In the genomic region with DNA sequence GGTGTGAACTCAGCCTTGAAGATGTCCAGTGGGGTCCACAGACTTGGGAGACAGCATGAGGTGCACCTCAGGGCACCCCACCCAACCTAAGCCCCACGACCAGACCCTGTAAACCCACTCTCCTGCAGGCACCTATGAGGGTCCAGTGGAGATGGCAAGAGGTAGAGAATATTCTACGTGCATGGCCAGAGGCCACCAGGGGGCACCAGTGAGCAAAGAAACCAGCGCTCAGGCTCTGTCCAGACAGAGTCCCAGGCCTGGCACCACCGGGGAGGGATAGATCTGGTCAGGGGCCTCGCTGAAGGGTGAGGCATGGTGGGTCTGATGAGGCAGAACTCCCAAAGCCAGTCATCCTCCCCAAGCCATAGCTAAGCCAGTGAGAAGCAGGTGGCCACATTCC, we compare ENCODE assay signal across 8 mouse cellular contexts. TPM values are rescaled to one million over a fixed set of nuclear protein-coding genes. Genes with fewer than 3 reads are reported as not detected.
A peak's percentile ranks its signal among the peaks of the same experiment; 100 is the strongest.
DNase-seq lines count a peak whose midpoint lies in the region; ATAC-seq lines count a peak whose summit lies in the region.

No protein-coding gene starts in this region.

- no peak overlapping the region for H3K4me3 ChIP-seq in forebrain, embryonic 13.5 days
- no peak overlapping the region for H3K4me3 ChIP-seq in hindbrain, embryonic 10.5 days

- no peaks in the 10 kb centered on the region for H3K27me3 ChIP-seq in forebrain, embryonic 13.5 days
- no peaks in the 10 kb centered on the region for H3K27me3 ChIP-seq in hindbrain, embryonic 10.5 days (ENCODE audit: insufficient read depth, poor library complexity, severe bottlenecking)

- no peaks in the 10 kb centered on the region for H3K9me3 ChIP-seq in forebrain, embryonic 13.5 days (replicated peaks)
- no peaks in the 10 kb centered on the region for H3K9me3 ChIP-seq in hindbrain, embryonic 10.5 days

- DNase-seq in Muller cell, postnatal 12 days (ENCODE audit: inconsistent ontology term) = peak; percentile 81
- DNase-seq in cerebellum, adult 11 months = peak; percentile 75
- peak; percentile 87 for DNase-seq in hindbrain, embryonic 10.5 days (ENCODE audit: low spot score)
- peak; percentile 65 to 74 for DNase-seq in layer of hippocampus, postnatal 36 days
- DNase-seq in right cerebral cortex, postnatal 14 days = peak; percentile 85

- WGBS in forebrain, embryonic 13.5 days = 12% methylated on average over 5 of the region's 5 CpGs
- 17% methylated on average over 5 of the region's 5 CpGs for WGBS in hindbrain, embryonic 10.5 days

- ATAC-seq in forebrain, embryonic 13.5 days = peak; percentile 73
- ATAC-seq in megakaryocyte, adult 5-6 weeks (ENCODE audit: poor library complexity, severe bottlenecking) = peak; percentile 77
- ATAC-seq in activated CD4-positive, CD25-positive, alpha-beta regulatory T cell, adult 4 months = no peak

- H3K4me1 ChIP-seq in forebrain, embryonic 13.5 days = peaks cover 12% of the 10 kb centered on the region; the same call in 1 of the 2 replicates
- peaks cover 64% of the 10 kb centered on the region for H3K4me1 ChIP-seq in hindbrain, embryonic 10.5 days (replicated peaks)

- H3K9ac ChIP-seq in forebrain, embryonic 13.5 days = no peak overlapping the region

- H3K36me3 ChIP-seq in forebrain, embryonic 13.5 days (ENCODE audit: poor library complexity, severe bottlenecking) = peaks cover 55% of the 10 kb centered on the region
- H3K36me3 ChIP-seq in hindbrain, embryonic 10.5 days = peaks cover 76% of the 10 kb centered on the region

- no peak overlapping the region for H3K4me2 ChIP-seq in forebrain, embryonic 13.5 days

- no peak overlapping the region for H3K27ac ChIP-seq in forebrain, embryonic 13.5 days
- peak overlapping the region; percentile 62 for H3K27ac ChIP-seq in hindbrain, embryonic 10.5 days

RNA-seq across cellular contexts. Expression of a gene that starts 27.3 kb away (rescaled TPM):
- 4.5 and 5.3 TPM in 2 replicates for polyA plus RNA-seq in forebrain, embryonic 13.5 days (2015; fragmentation: Nextera tagmentation; extraction: Ambion mirVana)
- 2.9 and 3.3 TPM in 2 replicates for polyA plus RNA-seq in hindbrain, embryonic 10.5 days (2016; fragmentation: Nextera tagmentation; extraction: Ambion mirVana)
- total RNA-seq in layer of hippocampus, postnatal 36 days (2021) = 10 to 100 TPM; 26.9 to 31.2 TPM
- 53.3 and 61.4 TPM in 2 replicates for total RNA-seq in megakaryocyte, adult 5-6 weeks (2015)
- total RNA-seq in megakaryocyte, adult 5-6 weeks (2017) = 8.3 and 14.5 TPM in 2 replicates
- polyA plus RNA-seq in activated CD4-positive, CD25-positive, alpha-beta regulatory T cell, adult 4 months (2017; shearing (Covaris generic)) = 1 to 10 TPM; 4.7 to 6.6 TPM

RNA-seq across cellular contexts. Expression of a gene that starts 27.5 kb away (rescaled TPM):
- polyA plus RNA-seq in forebrain, embryonic 13.5 days (2015; fragmentation: Nextera tagmentation; extraction: Ambion mirVana) = 90.0 and 91.6 TPM in 2 replicates
- 76.9 and 82.1 TPM in 2 replicates for polyA plus RNA-seq in hindbrain, embryonic 10.5 days (2016; fragmentation: Nextera tagmentation; extraction: Ambion mirVana)
- total RNA-seq in layer of hippocampus, postnatal 36 days (2021) = 100 to 1,000 TPM; 136 to 150 TPM
- 58.4 and 60.3 TPM in 2 replicates for total RNA-seq in megakaryocyte, adult 5-6 weeks (2015)
- total RNA-seq in megakaryocyte, adult 5-6 weeks (2017) = 109 and 112 TPM in 2 replicates
- 10 to 100 TPM; 28.1 to 29.3 TPM for polyA plus RNA-seq in activated CD4-positive, CD25-positive, alpha-beta regulatory T cell, adult 4 months (2017; shearing (Covaris generic))
